Mouse (Mus musculus) intestine, postnatal 0 days (tissue): ENCODE measurements around the gene Cpa4. TPM values are rescaled to one million over a fixed set of nuclear protein-coding genes. Genes with fewer than 3 reads are reported as not detected.

ENCODE experiments used
- ATAC-seq: fragments of 200-750 bp; cut with Nextera tagmentation; 2 replicates; pipeline ENCODE4 v1.8.0; 2017; ENCODE audit warnings: mild to moderate bottlenecking, moderate TSS enrichment, moderate library complexity
- H3K27ac ChIP-seq: fragments of 300-500 bp; sonication (generic); 2 replicates; pipeline ENCODE4 v1.5.1; 2014; ENCODE audit warnings: mild to moderate bottlenecking, low read depth, low read length, moderate library complexity
- H3K27me3 ChIP-seq: fragments of 300-500 bp; sonication (generic); replicated peaks from 2 replicates; pipeline ENCODE4 v1.6.1; 2014; ENCODE audit warnings: low read length, mixed read lengths; ENCODE audit not compliant: control insufficient read depth, insufficient read depth
- H3K36me3 ChIP-seq: fragments of 300-500 bp; sonication (generic); 2 replicates; pipeline ENCODE4 v1.6.1; 2014; ENCODE audit warnings: mild to moderate bottlenecking, moderate library complexity; ENCODE audit not compliant: control insufficient read depth, insufficient read depth
- H3K4me1 ChIP-seq: fragments of 300-500 bp; sonication (generic); replicated peaks from 2 replicates; pipeline ENCODE4 v1.6.1; 2014; ENCODE audit warnings: antibody characterized with exemption, low read length, mixed read lengths; ENCODE audit not compliant: control insufficient read depth, insufficient read depth
- H3K4me2 ChIP-seq: fragments of 300-500 bp; sonication (generic); replicated peaks from 2 replicates; pipeline ENCODE4 v1.6.1; 2014; ENCODE audit warnings: low read depth, mild to moderate bottlenecking, moderate library complexity
- H3K4me3 ChIP-seq: fragments of 300-500 bp; sonication (generic); 2 replicates; pipeline ENCODE4 v1.5.1; 2014; ENCODE audit warnings: low read depth, low read length
- H3K9ac ChIP-seq: fragments of 300-500 bp; sonication (generic); 2 replicates; pipeline ENCODE4 v1.6.1; 2014; ENCODE audit warnings: mild to moderate bottlenecking, low read depth, low read length
- H3K9me3 ChIP-seq: fragments of 300-500 bp; sonication (generic); 2 replicates; pipeline ENCODE4 v1.6.1; 2016; ENCODE audit warnings: mixed run types; ENCODE audit not compliant: control insufficient read depth
- CTCF ChIP-seq: sonication (generic); IDR thresholded peaks from 2 replicates; pipeline ENCODE4 v1.5.1; 2016; ENCODE audit warnings: low read depth, mild to moderate bottlenecking, control low read depth, antibody characterized with exemption, moderate library complexity
- WGBS: fragments of 180-500 bp; shearing (Covaris S2); extraction: QIAGEN DNeasy Blood & Tissue Kit; methylation state at CpG from one replicate; pipeline ENCODE4 v1.1.7; 2014; 5-methylcytosine and 5-hydroxymethylcytosine counted together
- polyA plus RNA-seq: library from polyadenylated mRNA; unstranded; fragments of >200 nt; fragmentation: Nextera tagmentation; extraction: Ambion mirVana; gene quantifications from 2 replicates; pipeline ENCODE4 v1.2.1, GENCODE M21; 2015

Cpa4 gene
- polyA plus RNA-seq, 1 experiment from 2014 or later = 0.04 TPM

- no peak overlapping the region for H3K4me2 ChIP-seq
- WGBS = 46% methylated on average over 8 of the region's 8 CpGs
- no peaks in the 10 kb centered on the region for H3K27me3 ChIP-seq
- no peak for ATAC-seq
- H3K27ac ChIP-seq = no peak overlapping the region
- 0 out of 2 replicates have a peak, but pooled peaks cover 5% of the 10 kb centered on the region for H3K4me1 ChIP-seq
- H3K36me3 ChIP-seq = no peaks in the 10 kb centered on the region
- no peak for TF ChIP-seq CTCF
- no peak overlapping the region for H3K9ac ChIP-seq
- H3K4me3 ChIP-seq = no peak overlapping the region
- H3K9me3 ChIP-seq = no peaks in the 10 kb centered on the region
Measured at GRCm38 (mm10) chr6:30635361-30635862, 67.2 kb downstream of the Cpa4 start.

- no peaks in the 10 kb centered on the region for H3K27me3 ChIP-seq
- H3K4me1 ChIP-seq = 0 out of 2 replicates have a peak, but pooled peaks cover 5% of the 10 kb centered on the region
- no peak for ATAC-seq
- no peak overlapping the region for H3K4me2 ChIP-seq
- no peak for TF ChIP-seq CTCF
- H3K9ac ChIP-seq = no peak overlapping the region
- 43% methylated on average over 4 of the region's 4 CpGs for WGBS
- H3K27ac ChIP-seq = peak overlapping the region; percentile 7; the same call in 1 of the 2 replicates
- no peaks in the 10 kb centered on the region for H3K36me3 ChIP-seq
- no peak overlapping the region for H3K4me3 ChIP-seq
- H3K9me3 ChIP-seq = no peaks in the 10 kb centered on the region
Measured at GRCm38 (mm10) chr6:30636186-30636842, 68.1 kb downstream of the Cpa4 start.

GRCm38 (mm10) chr6:30638674-30639268, 70.6 kb downstream of the Cpa4 start, which contains the start of gene Cpa1:
Cpa1 (plus strand) TSS chr6:30639218.
- no peaks in the 10 kb centered on the region for H3K36me3 ChIP-seq
- no peak within 1 kb of the TSS for H3K9ac ChIP-seq
- 53% methylated on average over 5 of the region's 5 CpGs for whole genome bisulfite sequencing
- no peak for ATAC-seq
- H3K9me3 ChIP-seq = no peaks in the 10 kb centered on the region
- no peak within 1 kb of the TSS for H3K4me3 ChIP-seq
- no peak for TF ChIP-seq CTCF
- H3K4me2 ChIP-seq = no peak within 1 kb of the TSS
- no peak within 1 kb of the TSS for H3K27ac ChIP-seq
- 0 out of 2 replicates have a peak, but pooled peaks cover 5% of the 10 kb centered on the region for H3K4me1 ChIP-seq
- no peaks in the 10 kb centered on the region for H3K27me3 ChIP-seq

Other genes starting within 250 kb of the Cpa4 start
- 14.9 and 15.1 TPM in 2 replicates for gene Zc3hc1, start 177.3 kb upstream of the Cpa4 start, polyA plus RNA-seq
- gene Klhdc10, start 166.5 kb upstream of the Cpa4 start, polyA plus RNA-seq = 6.1 and 6.2 TPM in 2 replicates
- 10.2 and 11.2 TPM in 2 replicates for gene Tmem209, start 58.6 kb upstream of the Cpa4 start, polyA plus RNA-seq
- gene Ssmem1, start 58.5 kb upstream of the Cpa4 start, polyA plus RNA-seq = not detected in 2 replicates
- gene Cpa2, start 26.8 kb upstream of the Cpa4 start, polyA plus RNA-seq = 2.9 and 3.3 TPM in 2 replicates
- not detected in 2 replicates for gene Cpa5, start 42.6 kb downstream of the Cpa4 start, polyA plus RNA-seq
- 3.5 and 4.1 TPM in 2 replicates for gene Cpa1, start 70.8 kb downstream of the Cpa4 start, polyA plus RNA-seq
- gene Cep41, start 125.4 kb downstream of the Cpa4 start, polyA plus RNA-seq = 3.7 and 4.4 TPM in 2 replicates
- 145 and 156 TPM in 2 replicates for gene Mest, start 155.2 kb downstream of the Cpa4 start, polyA plus RNA-seq